In the genomic region with DNA sequence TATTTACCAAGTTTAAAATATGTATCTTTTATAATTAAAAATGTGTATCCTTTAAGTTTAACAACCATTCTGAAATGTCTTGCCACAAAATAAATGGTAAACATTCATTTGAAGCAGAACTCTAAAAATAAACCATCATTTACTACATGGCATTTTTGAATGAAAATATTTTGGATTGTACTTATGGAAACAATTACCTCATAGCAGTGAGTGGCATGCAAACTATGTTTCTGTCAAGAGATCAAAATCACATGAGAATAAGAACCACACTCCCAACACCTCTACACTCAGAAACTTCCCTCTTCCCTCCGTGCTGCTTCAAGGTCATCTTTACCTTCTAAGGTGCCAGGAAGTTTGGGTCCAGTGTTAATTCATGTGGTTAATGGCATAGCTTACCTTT, we compare ENCODE assay signal across 14 mouse cellular contexts.
"Had no signal": no experiment of that assay in that cellular context is flagged by ENCODE, and none has a peak within 500 bp of the region (broad histone marks: within the 10 kb centered on the region; RNA-seq: fewer than 3 reads in every experiment).

No protein-coding gene starts in this region.

- H3K27me3 ChIP-seq: neural tube, embryonic 13.5 days; neural tube, embryonic 15.5 days; stomach, embryonic 15.5 days had no signal

- H3K9me3 ChIP-seq: neural tube, embryonic 13.5 days; neural tube, embryonic 15.5 days; stomach, embryonic 15.5 days had no signal

- H3K4me2 ChIP-seq: neural tube, embryonic 13.5 days; neural tube, embryonic 15.5 days; stomach, embryonic 15.5 days had no signal

- H3K9ac ChIP-seq: neural tube, embryonic 13.5 days; neural tube, embryonic 15.5 days; stomach, embryonic 15.5 days had no signal

- H3K27ac ChIP-seq: neural tube, embryonic 13.5 days; neural tube, embryonic 15.5 days; stomach, embryonic 15.5 days; stomach, postnatal 0 days had no signal

- H3K4me3 ChIP-seq: neural tube, embryonic 13.5 days; neural tube, embryonic 15.5 days; stomach, embryonic 15.5 days had no signal

- DNase-seq: retina, postnatal 1 day; right cerebral cortex, postnatal 14 days; right cerebral cortex, postnatal 4 days; spleen, adult 18-20 months; thymus, adult 18-20 months; thymus, adult 2 months; thymus, postnatal 14 days; thymus, postnatal 25 days; thymus, postnatal 36 days; thymus, postnatal 4 days had no signal

- H3K36me3 ChIP-seq: neural tube, embryonic 13.5 days; neural tube, embryonic 15.5 days; stomach, embryonic 15.5 days had no signal

- H3K4me1 ChIP-seq: neural tube, embryonic 13.5 days; neural tube, embryonic 15.5 days; stomach, embryonic 15.5 days had no signal
